Mouse (Mus musculus): ENCODE data around the gene Bbip1.

GRCm38 (mm10) chr19:53901931-53902738 is 42.3 kb downstream of the Bbip1 start:
- TF ChIP-seq POLR2A (IDR thresholded peaks at IDR 0.05; ENCODE audit: low read depth, low read length) (peak; percentile 47), CTCF (IDR thresholded peaks at IDR 0.05; ENCODE audit: borderline replicate concordance, insufficient read depth, low read length) (no peak)
